Mouse (Mus musculus) embryonic fibroblast, embryonic 13.5 days (primary cell): ENCODE data around the gene Mob3b.

Experiments
- CTCF ChIP-seq: IDR thresholded peaks from 2 replicates; pipeline ENCODE4 v1.5.1; 2011; ENCODE audit warnings: mild to moderate bottlenecking, control low read depth, low read length, moderate library complexity, borderline replicate concordance; ENCODE audit not compliant: insufficient read depth
- POLR2A ChIP-seq: IDR thresholded peaks from 2 replicates; pipeline ENCODE4 v1.6.1; 2011; ENCODE audit warnings: low read depth, mild to moderate bottlenecking, control low read depth, low read length, moderate library complexity

DNA sequence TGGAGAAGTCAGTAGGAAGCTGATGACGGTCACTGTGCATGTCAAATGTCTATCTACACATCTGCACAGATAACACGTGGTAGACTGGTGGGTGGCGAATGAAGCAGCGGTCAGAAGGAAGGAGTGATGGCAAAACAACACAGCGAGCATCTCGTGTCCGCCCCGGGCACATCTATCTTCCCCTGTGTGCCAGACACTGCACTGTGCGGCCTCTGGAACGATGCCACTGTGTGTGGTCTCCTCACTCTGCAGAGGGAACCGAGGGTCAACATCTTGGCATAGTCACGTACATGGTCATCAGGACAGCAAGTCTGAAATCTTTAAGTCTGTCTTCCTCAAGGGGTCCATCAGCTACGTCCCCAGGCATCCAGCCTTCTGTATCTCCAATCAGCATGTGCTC lies 193.3 kb downstream of the Mob3b start:
- TF ChIP-seq CTCF (no peak), POLR2A (no peak)
